Comparison of ENCODE assay signal across 9 mouse cellular contexts in genomic region chr10:69398763-69399590, GRCm38 (mm10). TPM values are rescaled to one million over a fixed set of nuclear protein-coding genes. Genes with fewer than 3 reads are reported as not detected.
DNase-seq lines count a peak whose midpoint lies in the region; ATAC-seq and TF ChIP-seq lines count a peak whose summit lies in the region.
"Had no signal": no experiment of that assay in that cellular context is flagged by ENCODE, and none has a peak within 500 bp of the region (broad histone marks: within the 10 kb centered on the region; RNA-seq: fewer than 3 reads in every experiment).

Gene Ank3 (plus strand): TSS chr10:69398773.

- no peaks in the 10 kb centered on the region for H3K36me3 ChIP-seq in heart, adult 2 months (ENCODE audit: control insufficient read depth, insufficient read depth, low read length)
- H3K36me3 ChIP-seq in heart, embryonic 10.5 days, result no peaks in the 10 kb centered on the region
- H3K36me3 ChIP-seq in liver, embryonic 15.5 days (replicated peaks), result no peaks in the 10 kb centered on the region
- no peaks in the 10 kb centered on the region for H3K36me3 ChIP-seq in neural tube, embryonic 15.5 days
- H3K36me3 ChIP-seq: G1E had no signal

- no peak for ATAC-seq in liver, embryonic 15.5 days (ENCODE audit: insufficient read depth)
- ATAC-seq in neural tube, embryonic 15.5 days (ENCODE audit: low FRiP score), result peak; percentile 72; the same call in 1 of the 2 replicates

- H3K4me3 ChIP-seq in heart, adult 2 months, result peak within 1 kb of the TSS; percentile 59
- peak within 1 kb of the TSS; percentile 82 for H3K4me3 ChIP-seq in heart, embryonic 10.5 days
- peak within 1 kb of the TSS; percentile 46 for H3K4me3 ChIP-seq in liver, embryonic 15.5 days (replicated peaks)
- peak within 1 kb of the TSS; percentile 63 for H3K4me3 ChIP-seq in neural tube, embryonic 15.5 days (replicated peaks)

- intact Hi-C loops in heart, adult 2 months (cut with DNase I), result no loop called here

- no peaks in the 10 kb centered on the region for H3K9me3 ChIP-seq in heart, embryonic 10.5 days
- no peaks in the 10 kb centered on the region for H3K9me3 ChIP-seq in liver, embryonic 15.5 days (replicated peaks)
- H3K9me3 ChIP-seq in neural tube, embryonic 15.5 days (replicated peaks), result no peaks in the 10 kb centered on the region

- no peak for TF ChIP-seq POLR2A in heart, adult 2 months (IDR thresholded peaks at IDR 0.05; ENCODE audit: insufficient read depth, low read depth, low read length)

- H3K9ac ChIP-seq in heart, adult 2 months (ENCODE audit: low read depth, low read length), result peak within 1 kb of the TSS; percentile 38
- H3K9ac ChIP-seq in liver, embryonic 15.5 days, result no peak within 1 kb of the TSS
- peak within 1 kb of the TSS; percentile 43 for H3K9ac ChIP-seq in neural tube, embryonic 15.5 days (replicated peaks)

- no peak for TF ChIP-seq EP300 in heart, adult 2 months (IDR thresholded peaks at IDR 0.05; ENCODE audit: insufficient read depth, low read depth, low read length)

- H3K27me3 ChIP-seq in heart, adult 2 months (ENCODE audit: control insufficient read depth, insufficient read depth, low read length), result peaks cover 5% of the 10 kb centered on the region
- peaks cover 73% of the 10 kb centered on the region for H3K27me3 ChIP-seq in heart, embryonic 10.5 days (ENCODE audit: insufficient read depth, poor library complexity, severe bottlenecking)
- peaks cover 55% of the 10 kb centered on the region for H3K27me3 ChIP-seq in liver, embryonic 15.5 days
- peaks cover 49% of the 10 kb centered on the region for H3K27me3 ChIP-seq in neural tube, embryonic 15.5 days (replicated peaks)

- H3K79me2 ChIP-seq in heart, adult 2 months (replicated peaks; ENCODE audit: control insufficient read depth, insufficient read depth, low read length), result no peaks in the 10 kb centered on the region

- peak within 1 kb of the TSS; percentile 69 for H3K4me2 ChIP-seq in liver, embryonic 15.5 days
- peak within 1 kb of the TSS; percentile 100 for H3K4me2 ChIP-seq in neural tube, embryonic 15.5 days

- under 1% methylated on average over 66 of the region's 77 CpGs for WGBS in heart, adult 2 months
- under 1% methylated on average over 77 of the region's 77 CpGs for WGBS in heart, embryonic 10.5 days
- under 1% methylated on average over 72 of the region's 77 CpGs for WGBS in liver, embryonic 15.5 days (ENCODE audit: insufficient replicate concordance)
- 2% methylated on average over 73 of the region's 77 CpGs for whole genome bisulfite sequencing in neural tube, embryonic 15.5 days

- no peak for TF ChIP-seq CTCF in heart, adult 2 months (IDR thresholded peaks at IDR 0.05)

- DNase-seq in heart, adult 2 months, result peak; percentile 8 to 28
- no peak for DNase-seq in heart, adult 11 months
- peak; percentile 32 for DNase-seq in embryo, embryonic 10 days (ENCODE audit: low spot score)
- DNase-seq in heart, embryonic 10.5 days (ENCODE audit: low spot score), result no peak
- DNase-seq in kidney, adult 9 months, result peak; percentile 57
- DNase-seq in spleen, postnatal 36 days (ENCODE audit: low spot score in 2 of 2), result no peak

- H3K27ac ChIP-seq in heart, adult 2 months, result no peak within 1 kb of the TSS
- peak within 1 kb of the TSS; percentile 18 for H3K27ac ChIP-seq in heart, embryonic 10.5 days
- no peak within 1 kb of the TSS for H3K27ac ChIP-seq in liver, embryonic 15.5 days (replicated peaks)
- no peak within 1 kb of the TSS for H3K27ac ChIP-seq in neural tube, embryonic 15.5 days (replicated peaks)

- H3K4me1 ChIP-seq in heart, adult 2 months (ENCODE audit: control insufficient read depth, insufficient read depth, low read length), result no peaks in the 10 kb centered on the region; the same call in 1 of the 2 replicates
- H3K4me1 ChIP-seq in heart, embryonic 10.5 days, result peaks cover 24% of the 10 kb centered on the region
- H3K4me1 ChIP-seq in liver, embryonic 15.5 days (replicated peaks), result no peaks in the 10 kb centered on the region
- H3K4me1 ChIP-seq in neural tube, embryonic 15.5 days, result peaks cover 27% of the 10 kb centered on the region

RNA-seq across cellular contexts. Expression of gene Ank3, which starts in this region (rescaled TPM):
- total RNA-seq in heart, adult 2 months (2021), result 10 to 100 TPM; 64.6 to 80.3 TPM
- 16.8 and 19.5 TPM in 2 replicates for polyA plus RNA-seq in heart, adult 2 months (2012; rRNA removed)
- 54.8 and 74.8 TPM in 2 replicates for polyA plus RNA-seq in heart, embryonic 10.5 days (2016; fragmentation: Nextera tagmentation; extraction: Ambion mirVana)
- polyA plus RNA-seq in liver, embryonic 15.5 days (2015; fragmentation: Nextera tagmentation; extraction: Ambion mirVana), result 8.3 and 10.2 TPM in 2 replicates
- polyA plus RNA-seq in neural tube, embryonic 15.5 days (2015; fragmentation: Nextera tagmentation; extraction: Ambion mirVana), result 84.8 and 89.5 TPM in 2 replicates
- polyA plus RNA-seq: G1E had no signal

Comparison
In these comparisons a context has a peak if more than half of its experiments do, and no peak if none do; other contexts are left out.
1. DNase-seq: peak in heart, adult 2 months (2 of 2), embryo, embryonic 10 days (single experiment) and kidney, adult 9 months (single experiment); none in heart, adult 11 months (single experiment), heart, embryonic 10.5 days (single experiment) and spleen, postnatal 36 days (0 of 2).
2. Peak in every context shown above with its lines, with median percentiles within 50 percentile points of each other: H3K4me3 ChIP-seq.